Mouse (Mus musculus) intestine, embryonic 15.5 days (tissue): ENCODE measurements around the gene Trnau1ap. TPM values are rescaled to one million over a fixed set of nuclear protein-coding genes. Genes with fewer than 3 reads are reported as not detected.

ENCODE experiments used
- ATAC-seq: fragments of 200-750 bp; cut with Nextera tagmentation; 2 replicates; pipeline ENCODE4 v1.8.0; 2017; ENCODE audit warnings: moderate TSS enrichment, moderate library complexity
- H3K27ac ChIP-seq: fragments of 300-500 bp; sonication (generic); 2 replicates; pipeline ENCODE4 v1.5.1; 2015; ENCODE audit warnings: mild to moderate bottlenecking, inconsistent platforms
- H3K27me3 ChIP-seq: fragments of 300-500 bp; sonication (generic); replicated peaks from 2 replicates; pipeline ENCODE4 v1.6.1; 2015; ENCODE audit warnings: inconsistent platforms
- H3K36me3 ChIP-seq: fragments of 300-500 bp; sonication (generic); 2 replicates; pipeline ENCODE4 v1.6.1; 2015; ENCODE audit warnings: inconsistent platforms
- H3K4me1 ChIP-seq: fragments of 300-500 bp; sonication (generic); replicated peaks from 2 replicates; pipeline ENCODE4 v1.6.1; 2015; ENCODE audit warnings: inconsistent platforms
- H3K4me2 ChIP-seq: fragments of 300-500 bp; sonication (generic); replicated peaks from 2 replicates; pipeline ENCODE4 v1.6.1; 2015; ENCODE audit warnings: mild to moderate bottlenecking, inconsistent platforms
- H3K4me3 ChIP-seq: fragments of 300-500 bp; sonication (generic); replicated peaks from 2 replicates; pipeline ENCODE4 v1.5.1; 2015; ENCODE audit warnings: inconsistent platforms
- H3K9ac ChIP-seq: fragments of 300-500 bp; sonication (generic); 2 replicates; pipeline ENCODE4 v1.6.1; 2015; ENCODE audit warnings: inconsistent platforms
- H3K9me3 ChIP-seq: fragments of 300-500 bp; sonication (generic); 2 replicates; pipeline ENCODE4 v1.6.1; 2016; ENCODE audit warnings: inconsistent platforms
- WGBS: fragments of 180-500 bp; shearing (Covaris S2); methylation state at CpG from one replicate; pipeline ENCODE4 v1.1.7; 2015; 5-methylcytosine and 5-hydroxymethylcytosine counted together
- polyA plus RNA-seq: library from polyadenylated mRNA; unstranded; fragments of >200 nt; fragmentation: Nextera tagmentation; extraction: Ambion mirVana; gene quantifications from 2 replicates; pipeline ENCODE4 v1.2.1, GENCODE M21; 2015

Trnau1ap gene
- polyA plus RNA-seq = 74.5 and 82.9 TPM in 2 replicates

- Histone ChIP-seq H3K4me3 (peak within 1 kb of the TSS; percentile 88), H3K4me1 (peaks cover 6% of the 10 kb centered on the region), H3K36me3 (peaks cover 22% of the 10 kb centered on the region), H3K9me3 (no peaks in the 10 kb centered on the region), H3K27me3 (no peaks in the 10 kb centered on the region), H3K4me2 (peak within 1 kb of the TSS; percentile 65), H3K27ac (peak within 1 kb of the TSS; percentile 95), H3K9ac (peak within 1 kb of the TSS; percentile 98)
- under 1% methylated on average over 52 of the region's 52 CpGs for WGBS
- peak; percentile 98 for ATAC-seq
Measured at GRCm38 (mm10) chr4:132329115-132329834, at the start of gene Trnau1ap. TSS of gene Trnau1ap (minus strand) at chr4:132329538.

- H3K36me3 ChIP-seq = peaks cover 31% of the 10 kb centered on the region
- no peak overlapping the region for H3K9ac ChIP-seq
- ATAC-seq = no peak
- no peak overlapping the region for H3K4me2 ChIP-seq
- WGBS = 94% methylated on average over 1 of the region's 1 CpGs
- H3K4me3 ChIP-seq = no peak overlapping the region
- H3K27ac ChIP-seq = no peak overlapping the region
- no peaks in the 10 kb centered on the region for H3K9me3 ChIP-seq
- no peaks in the 10 kb centered on the region for H3K4me1 ChIP-seq
- no peaks in the 10 kb centered on the region for H3K27me3 ChIP-seq
Measured at GRCm38 (mm10) chr4:132373820-132374219, 44.5 kb upstream of the Trnau1ap start.

GRCm38 (mm10) chr4:132369953-132370750 lies 40.8 kb upstream of the Trnau1ap start:
- no peaks in the 10 kb centered on the region for H3K9me3 ChIP-seq
- H3K27ac ChIP-seq = no peak overlapping the region
- H3K4me1 ChIP-seq = no peaks in the 10 kb centered on the region
- no peak overlapping the region for H3K4me3 ChIP-seq
- ATAC-seq = no peak
- 84% methylated on average over 8 of the region's 8 CpGs for WGBS
- peaks cover 23% of the 10 kb centered on the region for H3K36me3 ChIP-seq
- H3K4me2 ChIP-seq = no peak overlapping the region
- H3K27me3 ChIP-seq = no peaks in the 10 kb centered on the region
- H3K9ac ChIP-seq = no peak overlapping the region

DNA sequence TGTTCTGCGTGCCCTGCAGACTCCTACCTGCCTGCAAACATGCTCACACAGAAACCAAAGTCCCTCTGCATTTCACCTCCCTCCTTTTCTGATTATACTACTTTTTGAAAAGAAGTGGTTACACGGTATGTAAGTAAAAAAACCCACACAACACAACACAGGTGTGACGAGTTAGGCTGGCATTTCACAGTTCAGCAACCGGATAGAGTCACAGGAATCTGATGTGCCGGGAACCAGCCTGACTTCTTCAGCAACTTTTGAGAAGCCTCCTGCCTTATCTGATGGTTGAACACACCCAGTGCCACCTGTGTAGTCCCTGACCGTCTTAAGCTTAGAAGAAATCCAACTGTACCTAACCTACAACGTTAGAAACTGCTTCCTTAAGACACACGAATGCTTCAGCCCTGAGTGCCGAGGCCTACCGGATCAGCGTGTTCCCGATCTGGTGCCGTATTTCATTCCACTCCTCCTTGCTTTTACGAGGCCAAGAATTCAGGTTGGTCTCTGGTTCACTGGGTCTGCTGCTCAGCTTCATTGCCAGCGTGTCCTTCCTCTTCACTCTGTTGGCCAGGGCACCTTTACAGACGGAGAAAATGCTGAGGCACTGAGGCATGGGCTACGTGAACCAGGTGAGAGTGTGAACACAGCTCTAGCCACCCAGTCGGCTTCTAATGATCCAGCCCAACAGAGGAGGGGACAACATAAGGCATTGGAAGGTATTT lies 38.3 kb upstream of the Trnau1ap start:
- no peak for ATAC-seq
- Histone ChIP-seq H3K9ac (no peak overlapping the region), H3K4me2 (no peak overlapping the region), H3K9me3 (no peaks in the 10 kb centered on the region), H3K27me3 (no peaks in the 10 kb centered on the region), H3K4me1 (no peaks in the 10 kb centered on the region), H3K36me3 (peaks cover 28% of the 10 kb centered on the region), H3K4me3 (no peak overlapping the region), H3K27ac (no peak overlapping the region)
- 90% methylated on average over 18 of the region's 18 CpGs for WGBS

- no peak for ATAC-seq
- Histone ChIP-seq H3K27me3 (no peaks in the 10 kb centered on the region), H3K9me3 (no peaks in the 10 kb centered on the region), H3K9ac (no peak overlapping the region), H3K36me3 (peaks cover 26% of the 10 kb centered on the region), H3K27ac (0 out of 2 replicates have a peak overlapping the region, but pooled peaks have one; percentile 7), H3K4me3 (no peak overlapping the region), H3K4me2 (no peak overlapping the region), H3K4me1 (no peaks in the 10 kb centered on the region)
- 77% methylated on average over 13 of the region's 13 CpGs for WGBS
Measured at GRCm38 (mm10) chr4:132365450-132366060, 36.2 kb upstream of the Trnau1ap start.

DNA sequence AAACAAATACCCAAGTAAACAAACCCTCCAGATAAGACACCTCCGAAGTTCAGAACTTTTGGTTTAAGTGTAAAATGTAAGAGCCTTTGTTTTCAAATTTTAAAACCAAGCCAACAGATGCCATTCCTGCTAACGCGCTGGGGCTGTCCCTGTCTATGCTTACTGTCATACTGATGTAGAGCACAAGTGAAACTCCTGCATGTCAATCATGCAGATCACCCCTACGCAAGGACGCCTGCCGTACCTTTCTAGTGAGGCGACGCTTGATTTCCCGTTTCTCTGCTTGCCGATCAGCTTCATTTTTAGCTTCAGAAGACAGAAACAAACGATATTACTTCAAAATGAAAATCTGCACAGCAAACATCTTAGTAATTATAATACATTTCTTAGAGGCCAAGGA lies 34.1 kb upstream of the Trnau1ap start:
- no peaks in the 10 kb centered on the region for H3K9me3 ChIP-seq
- WGBS = 97% methylated on average over 11 of the region's 11 CpGs

GRCm38 (mm10) chr4:132359510-132359909 lies 30.2 kb upstream of the Trnau1ap start:
- 85% methylated on average over 4 of the region's 4 CpGs for WGBS
- Histone ChIP-seq H3K27me3 (no peaks in the 10 kb centered on the region), H3K4me1 (no peaks in the 10 kb centered on the region), H3K4me2 (no peak overlapping the region), H3K4me3 (no peak overlapping the region), H3K36me3 (peaks cover 28% of the 10 kb centered on the region), H3K27ac (no peak overlapping the region), H3K9ac (no peak overlapping the region), H3K9me3 (no peaks in the 10 kb centered on the region)
- ATAC-seq = no peak

More for the DNA sequence above, 34.1 kb upstream of the Trnau1ap start:
- no peak overlapping the region for H3K4me3 ChIP-seq
- no peak overlapping the region for H3K9ac ChIP-seq
- no peaks in the 10 kb centered on the region for H3K27me3 ChIP-seq
- peaks cover 22% of the 10 kb centered on the region for H3K36me3 ChIP-seq
- H3K4me2 ChIP-seq = no peak overlapping the region
- no peaks in the 10 kb centered on the region for H3K4me1 ChIP-seq
- no peak overlapping the region for H3K27ac ChIP-seq
- no peak for ATAC-seq

DNA sequence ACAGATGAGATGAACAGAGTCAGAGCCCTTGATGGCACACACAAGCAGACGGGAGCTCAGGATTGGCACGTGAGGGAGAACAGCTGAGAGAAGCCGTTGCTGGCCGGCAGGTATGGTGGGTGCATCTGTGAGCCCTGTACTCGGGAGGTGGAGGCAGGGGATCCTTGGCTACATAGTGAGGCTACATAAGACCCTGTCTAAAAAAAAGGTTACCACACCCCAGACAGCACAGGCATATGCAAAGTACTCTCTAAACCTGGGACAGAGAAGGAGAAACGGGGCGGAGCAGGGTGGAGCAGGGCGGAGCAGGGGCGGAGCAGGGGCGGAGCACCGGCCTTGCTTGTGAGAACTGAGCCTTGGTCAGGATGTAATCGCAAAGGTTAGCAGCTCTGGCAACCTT lies 26.8 kb upstream of the Trnau1ap start:
- Histone ChIP-seq H3K4me2 (no peak overlapping the region), H3K27ac (no peak overlapping the region), H3K4me1 (peaks cover 8% of the 10 kb centered on the region), H3K4me3 (no peak overlapping the region), H3K36me3 (peaks cover 22% of the 10 kb centered on the region), H3K27me3 (no peaks in the 10 kb centered on the region), H3K9ac (no peak overlapping the region), H3K9me3 (no peaks in the 10 kb centered on the region)
- 37% methylated on average over 12 of the region's 12 CpGs for WGBS
- ATAC-seq = peak; percentile 70

- Histone ChIP-seq H3K4me1 (peaks cover 10% of the 10 kb centered on the region), H3K9ac (no peak overlapping the region), H3K36me3 (peaks cover 22% of the 10 kb centered on the region), H3K4me3 (no peak overlapping the region), H3K4me2 (no peak overlapping the region), H3K9me3 (no peaks in the 10 kb centered on the region), H3K27ac (no peak overlapping the region), H3K27me3 (no peaks in the 10 kb centered on the region)
- 80% methylated on average over 3 of the region's 3 CpGs for WGBS
- no peak for ATAC-seq
Measured at GRCm38 (mm10) chr4:132355403-132355802, 26.1 kb upstream of the Trnau1ap start.

DNA sequence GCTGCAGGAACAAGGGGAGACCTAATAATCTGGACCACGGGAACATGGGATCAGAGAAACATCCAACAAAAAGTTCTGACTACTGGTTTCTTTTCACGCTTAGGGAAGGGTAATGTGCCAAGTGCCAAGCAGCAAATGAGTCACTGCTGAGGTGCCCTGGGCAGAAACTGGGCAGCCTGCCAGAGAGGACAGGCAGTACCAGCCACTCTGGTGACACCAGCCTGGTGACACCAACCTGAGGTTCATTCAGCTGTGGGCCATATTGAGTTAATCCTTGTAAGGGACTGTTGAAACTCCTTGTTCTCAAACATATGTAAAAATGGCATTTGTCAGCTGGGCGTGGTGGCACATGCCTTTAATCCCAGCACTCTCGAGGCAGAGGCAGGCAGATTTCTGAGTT lies 25.2 kb upstream of the Trnau1ap start:
- Histone ChIP-seq H3K36me3 (peaks cover 16% of the 10 kb centered on the region), H3K4me3 (no peak overlapping the region), H3K4me1 (peaks cover 10% of the 10 kb centered on the region), H3K9ac (no peak overlapping the region), H3K27ac (no peak overlapping the region), H3K9me3 (no peaks in the 10 kb centered on the region), H3K4me2 (no peak overlapping the region), H3K27me3 (no peaks in the 10 kb centered on the region)
- 91% methylated on average over 4 of the region's 4 CpGs for WGBS
- ATAC-seq = no peak

DNA sequence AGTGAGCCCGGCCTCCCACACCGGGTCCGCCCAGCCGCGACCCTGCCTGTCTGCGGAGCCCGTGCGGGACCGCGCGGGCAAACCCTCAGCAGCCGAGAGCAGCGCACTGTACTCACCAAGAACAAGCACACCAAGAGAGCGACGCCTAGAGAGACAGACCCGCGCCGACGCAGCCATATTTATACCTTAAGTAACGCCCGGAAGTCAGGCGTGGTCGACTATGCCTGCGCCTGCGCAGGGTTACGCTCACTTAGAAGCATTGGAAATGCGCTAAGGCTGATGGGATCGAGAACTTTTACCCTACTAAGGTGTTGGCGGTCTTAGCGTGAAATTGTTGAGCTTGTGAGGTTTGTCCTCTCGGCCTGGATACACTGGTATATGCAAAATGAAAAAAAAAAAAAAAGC lies 24.1 kb upstream of the Trnau1ap start, which contains the start of gene Rcc1:
Gene Rcc1 (minus strand): TSS at position 125 of the 405 bp plus-strand sequence.
- Histone ChIP-seq H3K27ac (peak within 1 kb of the TSS; percentile 95), H3K27me3 (no peaks in the 10 kb centered on the region), H3K9ac (peak within 1 kb of the TSS; percentile 89), H3K4me3 (peak within 1 kb of the TSS; percentile 70), H3K4me1 (peaks cover 10% of the 10 kb centered on the region), H3K9me3 (no peaks in the 10 kb centered on the region), H3K36me3 (peaks cover 16% of the 10 kb centered on the region), H3K4me2 (peak within 1 kb of the TSS; percentile 62)
- WGBS = under 1% methylated on average over 31 of the region's 31 CpGs
- ATAC-seq = peak; percentile 93

DNA sequence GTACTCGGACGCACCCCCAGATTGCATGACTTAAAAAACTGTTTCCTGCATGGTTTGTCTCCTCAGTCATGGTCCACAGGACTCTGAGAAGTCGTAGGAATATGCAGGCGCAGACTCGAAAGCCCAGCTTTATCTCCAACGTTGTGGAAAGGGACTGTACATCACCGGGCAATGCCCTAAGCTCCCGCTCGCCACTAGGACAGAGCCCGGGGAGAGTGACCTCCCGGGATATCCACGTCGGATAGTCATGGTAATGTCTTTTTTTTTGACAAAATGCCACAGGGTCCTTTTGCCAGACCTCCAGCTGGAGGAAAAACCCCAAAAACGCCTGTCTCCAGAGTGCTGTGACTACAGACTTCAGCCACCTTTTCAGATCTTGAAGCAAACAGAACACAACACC lies 23.4 kb upstream of the Trnau1ap start:
- peak overlapping the region; percentile 62 for H3K4me2 ChIP-seq
- H3K36me3 ChIP-seq = peaks cover 10% of the 10 kb centered on the region
- no peaks in the 10 kb centered on the region for H3K27me3 ChIP-seq
- peak overlapping the region; percentile 70 for H3K4me3 ChIP-seq
- H3K4me1 ChIP-seq = peaks cover 10% of the 10 kb centered on the region
- H3K27ac ChIP-seq = peak overlapping the region; percentile 95
- under 1% methylated on average over 14 of the region's 14 CpGs for WGBS
- H3K9ac ChIP-seq = peak overlapping the region; percentile 89
- no peak for ATAC-seq
- H3K9me3 ChIP-seq = no peaks in the 10 kb centered on the region
